ENCODE assay signal across 43 mouse cellular contexts in genomic region chr2:93959346-93959745, GRCm38 (mm10). TPM values are rescaled to one million over a fixed set of nuclear protein-coding genes. Genes with fewer than 3 reads are reported as not detected.
"Had no signal": no experiment of that assay in that cellular context is flagged by ENCODE, and none has a peak within 500 bp of the region (broad histone marks: within the 10 kb centered on the region; RNA-seq: fewer than 3 reads in every experiment).

No protein-coding gene starts in this region.

- DNase-seq: left cerebral cortex, postnatal 4 days; liver; liver, embryonic 13.5 days; liver, postnatal 0 days; lung, adult 18-20 months; lung, adult 2 months; lung, embryonic 14.5 days; lung, postnatal 10 days; lung, postnatal 14 days; lung, postnatal 36 days; midbrain, embryonic 14.5 days had no signal

- H3K9me3 ChIP-seq: limb, embryonic 10.5 days; limb, embryonic 12.5 days; limb, embryonic 13.5 days; limb, embryonic 15.5 days; liver, embryonic 12.5 days; liver, embryonic 13.5 days; liver, embryonic 15.5 days; lung, embryonic 15.5 days; midbrain, embryonic 10.5 days; midbrain, embryonic 12.5 days; midbrain, embryonic 13.5 days; midbrain, embryonic 15.5 days had no signal

- H3K4me3 ChIP-seq: left cerebral cortex, adult 2 months; limb, embryonic 10.5 days; limb, embryonic 12.5 days; limb, embryonic 13.5 days; limb, embryonic 15.5 days; liver, embryonic 12.5 days; liver, embryonic 13.5 days; liver, embryonic 15.5 days; lung, embryonic 15.5 days; megakaryocyte, embryonic 14.5 days; midbrain, embryonic 10.5 days; midbrain, embryonic 12.5 days; midbrain, embryonic 13.5 days; midbrain, embryonic 15.5 days had no signal

- H3K4me2 ChIP-seq: limb, embryonic 12.5 days; limb, embryonic 13.5 days; limb, embryonic 15.5 days; liver, embryonic 11.5 days; liver, embryonic 12.5 days; liver, embryonic 13.5 days; liver, embryonic 15.5 days; lung, embryonic 14.5 days; lung, embryonic 15.5 days; midbrain, embryonic 11.5 days; midbrain, embryonic 12.5 days; midbrain, embryonic 13.5 days; midbrain, embryonic 15.5 days had no signal

- H3K9ac ChIP-seq: limb, embryonic 12.5 days; limb, embryonic 13.5 days; limb, embryonic 15.5 days; liver, embryonic 12.5 days; liver, embryonic 13.5 days; liver, embryonic 14.5 days; liver, embryonic 15.5 days; liver, postnatal 0 days; lung, embryonic 14.5 days; lung, embryonic 15.5 days; midbrain, embryonic 12.5 days; midbrain, embryonic 13.5 days; midbrain, embryonic 15.5 days had no signal

- H3K27ac ChIP-seq: left cerebral cortex, adult 2 months; limb, embryonic 10.5 days; limb, embryonic 12.5 days; limb, embryonic 13.5 days; limb, embryonic 15.5 days; liver, embryonic 12.5 days; liver, embryonic 13.5 days; liver, embryonic 14.5 days; liver, embryonic 15.5 days; lung, embryonic 15.5 days; macrophage; midbrain, embryonic 10.5 days; midbrain, embryonic 12.5 days; midbrain, embryonic 13.5 days; midbrain, embryonic 15.5 days had no signal

- H3K36me3 ChIP-seq: limb, embryonic 10.5 days; limb, embryonic 12.5 days; limb, embryonic 13.5 days; limb, embryonic 15.5 days; liver, embryonic 12.5 days; liver, embryonic 13.5 days; liver, embryonic 15.5 days; lung, embryonic 15.5 days; midbrain, embryonic 10.5 days; midbrain, embryonic 12.5 days; midbrain, embryonic 13.5 days; midbrain, embryonic 15.5 days had no signal

RNA-seq across cellular contexts. Expression of gene Gm13889, which starts 2.3 kb away (rescaled TPM):
- total RNA-seq: megakaryocyte progenitor cell, adult 5-6 weeks; megakaryocyte-erythroid progenitor cell, adult 5-6 weeks; monocyte, adult 5-6 weeks had no signal
- polyA plus RNA-seq: macrophage had no signal

RNA-seq across cellular contexts. Expression of gene Gm27027, which starts 36.8 kb away (rescaled TPM):
- total RNA-seq: left cerebral cortex, adult 2 months; left cerebral cortex, adult 8-10 months; left cerebral cortex, postnatal 14 days; left cerebral cortex, postnatal 25 days; left cerebral cortex, postnatal 4 days; liver, adult 2 months; megakaryocyte progenitor cell, adult 5-6 weeks; megakaryocyte, adult 5-6 weeks; megakaryocyte-erythroid progenitor cell, adult 5-6 weeks; midbrain, postnatal 0 days; monocyte, adult 5-6 weeks had no signal
- polyA plus RNA-seq: limb, embryonic 10.5 days; limb, embryonic 11.5 days; limb, embryonic 12.5 days; limb, embryonic 13.5 days; limb, embryonic 15.5 days; liver, adult 2 months; liver, embryonic 11.5 days; liver, embryonic 12.5 days; liver, embryonic 13.5 days; liver, embryonic 14.5 days; liver, embryonic 15.5 days; liver, embryonic 16.5 days; liver, postnatal 0 days; lung, adult 2 months; lung, embryonic 14.5 days; lung, embryonic 15.5 days; lung, embryonic 16.5 days; lung, postnatal 0 days; macrophage; midbrain, embryonic 10.5 days; midbrain, embryonic 11.5 days; midbrain, embryonic 12.5 days; midbrain, embryonic 13.5 days; midbrain, embryonic 14.5 days; midbrain, embryonic 15.5 days; midbrain, embryonic 16.5 days; midbrain, postnatal 0 days; neural tube, embryonic 11.5 days had no signal
